Mouse (Mus musculus) midbrain, embryonic 12.5 days (tissue): ENCODE measurements at regions not wholly inside any gene's neighbourhood (a gene's known extent, or its start where the extent isn't known, plus 50 kb on each side); places are given as distances from the start of the nearest gene placed in this dataset.
A peak's percentile ranks its signal among the peaks of the same experiment; 100 is the strongest.

Experiments used
- ATAC-seq: fragments of 200-750 bp; cut with Nextera tagmentation; 2 replicates; pipeline ENCODE4 v1.8.0; 2017; ENCODE audit warnings: low read depth, moderate TSS enrichment, moderate library complexity; ENCODE audit not compliant: low FRiP score
- H3K27ac ChIP-seq: fragments of 300-500 bp; sonication (generic); replicated peaks from 2 replicates; pipeline ENCODE4 v1.5.1; 2016; ENCODE audit warnings: mild to moderate bottlenecking
- H3K27me3 ChIP-seq: fragments of 300-500 bp; sonication (generic); 2 replicates; pipeline ENCODE4 v1.6.1; 2016; ENCODE audit warnings: mild to moderate bottlenecking
- H3K36me3 ChIP-seq: fragments of 300-500 bp; sonication (generic); 2 replicates; pipeline ENCODE4 v1.6.1; 2016
- H3K4me1 ChIP-seq: fragments of 300-500 bp; sonication (generic); 2 replicates; pipeline ENCODE4 v1.6.1; 2016
- H3K4me2 ChIP-seq: fragments of 300-500 bp; sonication (generic); replicated peaks from 2 replicates; pipeline ENCODE4 v1.6.1; 2016; ENCODE audit warnings: mild to moderate bottlenecking, moderate library complexity
- H3K4me3 ChIP-seq: fragments of 300-500 bp; sonication (generic); 2 replicates; pipeline ENCODE4 v1.5.1; 2016; ENCODE audit warnings: mild to moderate bottlenecking
- H3K9ac ChIP-seq: fragments of 300-500 bp; sonication (generic); replicated peaks from 2 replicates; pipeline ENCODE4 v1.6.1; 2016; ENCODE audit warnings: mild to moderate bottlenecking, moderate library complexity
- H3K9me3 ChIP-seq: fragments of 300-500 bp; sonication (generic); 2 replicates; pipeline ENCODE4 v1.6.1; 2016; ENCODE audit warnings: mild to moderate bottlenecking
- WGBS: fragments of 180-500 bp; shearing (Covaris S2); methylation state at CpG from one replicate; pipeline ENCODE4 v1.1.7; 2016; 5-methylcytosine and 5-hydroxymethylcytosine counted together

DNA sequence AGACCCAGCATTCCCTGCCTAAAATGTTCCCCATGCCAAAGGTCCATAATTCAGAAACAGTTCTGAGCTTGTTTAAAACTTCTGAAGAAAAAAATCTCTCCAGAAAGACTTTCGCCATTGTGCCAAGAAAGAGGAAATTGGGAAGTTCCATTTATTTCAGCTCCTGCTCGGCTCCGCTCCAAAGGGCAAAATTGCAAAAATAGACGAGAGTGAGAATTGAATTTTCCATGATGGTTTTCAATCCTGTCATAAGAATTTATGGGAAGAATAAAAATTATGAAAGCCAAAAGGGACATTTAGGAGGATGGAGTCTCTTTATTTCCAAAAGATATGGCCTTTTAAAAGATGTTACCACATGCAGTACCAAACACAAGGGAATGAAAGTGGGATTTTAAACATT is 222.5 kb upstream of the Jmjd1c start:
- no peak for ATAC-seq
- Histone ChIP-seq H3K4me2 (no peak overlapping the region), H3K9ac (no peak overlapping the region), H3K36me3 (no peaks in the 10 kb centered on the region), H3K4me1 (no peaks in the 10 kb centered on the region), H3K9me3 (no peaks in the 10 kb centered on the region), H3K27me3 (no peaks in the 10 kb centered on the region), H3K4me3 (no peak overlapping the region), H3K27ac (no peak overlapping the region)
- 97% methylated on average over 4 of the region's 4 CpGs for WGBS

DNA sequence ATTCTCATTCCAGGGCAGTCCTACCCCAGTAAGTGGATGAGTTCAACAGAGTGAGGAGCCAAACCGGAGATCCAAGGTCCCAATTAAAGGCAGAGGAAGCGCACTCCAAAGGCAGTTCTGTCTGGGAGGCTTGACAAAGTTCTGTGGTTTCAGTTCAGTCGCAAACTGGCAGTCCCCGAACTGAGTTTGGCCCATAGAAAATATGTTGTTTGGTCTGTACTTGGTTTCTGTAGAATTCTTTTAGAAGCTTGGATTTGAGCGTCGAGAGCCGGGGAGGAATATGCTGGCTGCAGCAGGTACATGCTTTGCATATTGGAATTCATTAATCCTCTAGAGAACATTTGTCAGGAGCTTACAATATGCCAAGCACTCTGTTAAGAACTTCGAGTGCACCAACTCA is 216.9 kb upstream of the Jmjd1c start:
- Histone ChIP-seq H3K36me3 (no peaks in the 10 kb centered on the region), H3K4me1 (no peaks in the 10 kb centered on the region), H3K27me3 (no peaks in the 10 kb centered on the region), H3K4me2 (no peak overlapping the region), H3K27ac (no peak overlapping the region), H3K9ac (no peak overlapping the region), H3K9me3 (no peaks in the 10 kb centered on the region), H3K4me3 (no peak overlapping the region)
- ATAC-seq, result no peak
- WGBS, result 82% methylated on average over 8 of the region's 8 CpGs

DNA sequence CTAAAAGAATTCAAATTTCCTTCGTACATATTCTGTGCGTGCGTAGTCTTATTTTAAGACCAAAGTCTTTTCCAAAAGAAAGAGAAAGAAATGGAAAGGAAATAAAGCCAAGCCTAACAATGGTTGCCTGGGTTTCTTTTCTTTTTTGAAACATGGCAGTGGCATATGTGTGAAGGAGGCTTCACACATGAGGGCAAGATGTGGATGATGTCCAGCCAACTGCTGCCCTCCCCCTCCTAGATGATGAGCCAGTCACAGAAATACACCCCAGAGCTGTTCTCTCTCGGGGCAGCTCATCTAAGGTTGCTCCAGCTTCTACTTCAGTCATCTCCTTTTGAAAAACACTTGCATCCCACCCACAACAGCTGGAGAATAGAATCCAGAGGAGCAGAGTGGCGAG is 213.1 kb upstream of the Jmjd1c start:
- Histone ChIP-seq H3K27ac (no peak overlapping the region), H3K4me1 (no peaks in the 10 kb centered on the region), H3K9me3 (no peaks in the 10 kb centered on the region), H3K36me3 (no peaks in the 10 kb centered on the region), H3K4me2 (no peak overlapping the region), H3K27me3 (no peaks in the 10 kb centered on the region), H3K9ac (no peak overlapping the region), H3K4me3 (no peak overlapping the region)
- no peak for ATAC-seq
- WGBS, result 87% methylated on average over 5 of the region's 5 CpGs

DNA sequence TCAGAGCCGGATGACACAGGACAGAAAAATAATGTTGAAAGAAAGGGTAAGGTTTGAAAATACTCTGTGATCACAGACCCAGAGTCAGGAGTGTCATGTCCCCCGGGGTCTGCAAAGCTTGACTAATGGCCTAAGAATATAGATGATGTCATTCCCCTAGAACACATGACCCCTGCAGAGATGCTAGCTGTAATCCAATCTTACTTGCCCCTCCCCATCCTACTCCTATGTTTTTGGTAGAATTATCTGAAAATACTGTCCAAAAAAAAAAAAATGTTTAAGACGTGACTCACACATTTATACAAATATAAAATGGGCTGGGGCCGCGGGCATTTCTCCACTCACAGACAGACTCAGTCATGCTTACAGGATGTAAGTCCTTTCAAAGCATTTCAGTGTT is 210.3 kb upstream of the Jmjd1c start:
- 81% methylated on average over 5 of the region's 5 CpGs for WGBS
- no peaks in the 10 kb centered on the region for H3K9me3 ChIP-seq
- ATAC-seq, result no peak
- H3K27ac ChIP-seq, result no peak overlapping the region
- H3K9ac ChIP-seq, result no peak overlapping the region
- no peak overlapping the region for H3K4me2 ChIP-seq
- no peak overlapping the region for H3K4me3 ChIP-seq
- no peaks in the 10 kb centered on the region for H3K4me1 ChIP-seq
- no peaks in the 10 kb centered on the region for H3K27me3 ChIP-seq
- no peaks in the 10 kb centered on the region for H3K36me3 ChIP-seq

DNA sequence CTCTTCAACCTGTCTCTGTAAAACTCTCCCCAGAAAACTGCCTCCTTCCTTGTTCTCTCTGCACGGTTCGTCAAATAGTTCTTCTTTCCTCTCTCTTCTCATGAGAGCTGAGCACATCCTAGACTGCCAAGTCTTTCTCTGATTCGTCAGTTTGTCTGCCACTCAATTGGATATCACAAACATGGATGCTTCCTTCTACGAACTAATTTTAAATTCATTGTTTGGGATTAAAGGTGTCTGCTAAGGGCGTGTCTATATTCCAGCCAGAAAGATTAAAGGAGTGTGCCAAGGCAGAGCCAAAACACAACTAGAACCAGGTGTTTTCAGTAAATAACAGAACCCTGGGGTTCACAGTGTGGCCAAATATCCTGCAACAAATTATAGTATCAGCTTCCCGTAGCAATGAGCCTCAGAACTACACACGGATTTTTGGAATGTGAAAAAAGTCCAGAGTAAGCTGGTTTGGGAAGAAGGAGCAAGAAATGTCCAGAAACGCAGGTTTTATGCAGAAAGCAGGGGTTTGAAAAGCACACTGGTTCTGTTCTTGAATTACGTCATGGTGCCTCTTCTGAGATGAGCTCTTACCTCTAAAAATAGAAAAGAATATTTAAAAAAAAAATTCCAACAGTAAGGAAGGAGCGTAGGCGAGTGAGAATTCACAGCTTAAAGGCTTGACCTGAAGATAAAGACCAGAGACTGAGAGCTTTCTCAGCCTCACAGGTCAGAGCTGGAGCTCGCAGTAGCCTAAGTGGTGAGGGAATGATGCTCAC is 206.0 kb upstream of the Jmjd1c start:
- Histone ChIP-seq H3K27me3 (no peaks in the 10 kb centered on the region), H3K4me3 (no peak overlapping the region), H3K27ac (no peak overlapping the region), H3K4me2 (no peak overlapping the region), H3K9ac (no peak overlapping the region), H3K9me3 (no peaks in the 10 kb centered on the region), H3K4me1 (no peaks in the 10 kb centered on the region), H3K36me3 (no peaks in the 10 kb centered on the region)
- WGBS, result 87% methylated on average over 12 of the region's 12 CpGs
- no peak for ATAC-seq

DNA sequence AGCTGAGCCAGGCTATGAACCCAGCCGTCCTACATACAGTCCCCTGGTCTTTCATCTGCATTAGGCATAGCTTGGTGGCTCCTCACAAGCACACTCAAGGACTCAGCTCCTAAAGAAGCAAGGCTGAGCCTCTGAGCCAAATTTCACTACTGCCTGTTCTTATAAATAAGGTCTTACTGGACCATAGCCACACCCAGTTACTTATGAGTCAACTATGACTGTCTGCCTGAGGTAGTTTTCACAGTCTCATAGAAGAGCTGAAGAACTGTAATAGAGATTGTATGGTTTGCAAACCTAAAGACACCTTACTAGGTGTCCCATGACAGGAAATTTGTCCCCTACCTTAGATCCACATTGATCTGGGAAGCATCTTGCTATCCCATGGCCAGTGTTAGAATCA is 204.1 kb upstream of the Jmjd1c start:
- no peaks in the 10 kb centered on the region for H3K9me3 ChIP-seq
- 95% methylated on average over 1 of the region's 1 CpGs for WGBS
- no peak overlapping the region for H3K27ac ChIP-seq
- no peak for ATAC-seq
- no peaks in the 10 kb centered on the region for H3K27me3 ChIP-seq
- H3K36me3 ChIP-seq, result no peaks in the 10 kb centered on the region
- H3K9ac ChIP-seq, result no peak overlapping the region
- no peak overlapping the region for H3K4me3 ChIP-seq
- H3K4me1 ChIP-seq, result peaks cover 2% of the 10 kb centered on the region; the same call in 1 of the 2 replicates
- H3K4me2 ChIP-seq, result no peak overlapping the region

DNA sequence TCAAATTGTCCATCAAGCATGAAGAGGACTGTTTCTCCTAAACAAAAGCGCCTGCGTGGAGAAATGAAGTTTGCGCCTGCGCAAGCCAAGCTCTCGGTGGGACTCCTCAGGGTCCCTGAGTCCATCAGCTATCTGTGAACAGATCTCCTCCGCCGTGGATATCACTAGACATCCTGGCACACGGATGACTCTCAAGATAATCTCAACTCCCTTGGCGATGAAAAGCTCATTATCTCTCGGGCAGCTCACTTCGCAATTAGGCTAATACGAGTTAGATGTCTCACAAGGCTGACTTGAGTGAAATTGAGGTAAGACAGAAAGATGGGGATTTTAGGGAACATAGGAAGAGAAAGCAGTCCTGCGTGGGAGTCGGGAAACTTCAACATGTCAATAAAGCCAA is 202.1 kb upstream of the Jmjd1c start:
- Histone ChIP-seq H3K4me1 (peaks cover 12% of the 10 kb centered on the region), H3K36me3 (no peaks in the 10 kb centered on the region), H3K9ac (no peak overlapping the region), H3K27me3 (0 out of 2 replicates have a peak, but pooled peaks cover 3% of the 10 kb centered on the region), H3K4me2 (no peak overlapping the region), H3K9me3 (no peaks in the 10 kb centered on the region), H3K4me3 (no peak overlapping the region), H3K27ac (no peak overlapping the region)
- WGBS, result 84% methylated on average over 14 of the region's 14 CpGs
- ATAC-seq, result no peak

DNA sequence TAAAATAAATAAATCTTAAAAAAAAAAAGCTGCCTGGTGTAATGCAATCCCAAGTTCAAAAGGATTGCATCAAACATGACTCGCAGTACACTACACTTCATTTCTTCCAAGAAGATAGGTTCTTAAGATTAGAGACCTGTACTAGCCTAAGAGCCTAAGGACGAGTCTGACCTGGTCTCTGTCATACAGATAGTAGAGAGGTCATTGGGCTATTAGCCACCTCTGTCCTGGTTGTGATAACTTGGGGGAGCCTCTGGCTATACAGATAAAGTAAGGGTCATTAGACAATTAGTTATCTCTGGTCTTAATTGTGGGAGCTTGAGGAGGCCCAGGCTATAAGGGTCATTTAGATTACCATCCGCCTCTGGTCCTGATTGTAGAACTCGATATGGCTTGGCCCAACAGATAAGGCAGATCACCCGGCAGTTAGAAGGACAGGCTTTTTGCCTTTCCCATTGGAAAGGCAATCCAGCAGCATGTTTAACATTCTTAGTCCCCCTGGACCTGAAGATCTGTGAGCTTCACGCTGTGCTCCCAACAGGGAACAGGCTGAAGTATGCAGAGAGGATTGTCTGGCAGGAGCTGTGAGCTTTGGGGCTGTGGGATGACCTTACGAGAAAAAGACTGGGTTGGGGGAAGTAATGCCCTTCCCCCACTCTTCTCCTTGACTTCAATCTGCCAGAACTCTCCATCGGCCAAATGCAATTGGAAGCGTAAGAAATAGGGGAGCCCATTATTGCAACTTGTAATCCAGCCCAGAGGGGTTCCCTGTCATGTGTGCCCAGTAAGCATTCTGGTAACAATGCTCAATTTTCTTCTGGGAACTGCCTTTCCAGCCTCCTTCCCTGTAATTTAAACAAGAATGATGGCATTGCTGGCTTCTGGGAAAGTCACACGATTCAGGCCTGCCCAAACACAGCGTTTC is 199.0 kb upstream of the Jmjd1c start:
- H3K4me1 ChIP-seq, result peaks cover 20% of the 10 kb centered on the region
- H3K4me2 ChIP-seq, result no peak overlapping the region
- H3K4me3 ChIP-seq, result no peak overlapping the region
- 22% methylated on average over 11 of the region's 11 CpGs for WGBS
- no peak overlapping the region for H3K27ac ChIP-seq
- H3K9ac ChIP-seq, result no peak overlapping the region
- no peak for ATAC-seq
- no peaks in the 10 kb centered on the region for H3K36me3 ChIP-seq
- no peaks in the 10 kb centered on the region for H3K9me3 ChIP-seq
- H3K27me3 ChIP-seq, result 0 out of 2 replicates have a peak, but pooled peaks cover 3% of the 10 kb centered on the region

DNA sequence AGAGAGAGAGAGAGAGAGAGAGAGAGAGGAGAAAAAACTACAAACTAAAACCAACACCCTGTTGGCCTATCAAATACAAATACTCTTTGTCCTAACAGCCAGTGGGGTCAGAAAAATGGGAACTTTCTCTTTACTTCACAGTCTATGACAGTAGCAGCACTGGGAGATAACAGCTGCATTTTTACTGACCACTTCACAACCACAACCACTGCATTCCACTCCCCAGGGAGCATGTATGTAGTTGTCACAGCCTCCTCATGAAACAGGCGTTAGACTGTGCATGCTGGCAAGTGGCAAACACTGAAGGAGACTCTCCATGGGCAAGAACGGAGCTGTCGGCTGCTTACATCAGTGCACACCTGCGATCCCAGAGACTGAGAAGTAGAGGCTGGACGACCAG is 196.2 kb upstream of the Jmjd1c start:
- Histone ChIP-seq H3K9ac (no peak overlapping the region), H3K36me3 (no peaks in the 10 kb centered on the region)
- no peak for ATAC-seq

DNA sequence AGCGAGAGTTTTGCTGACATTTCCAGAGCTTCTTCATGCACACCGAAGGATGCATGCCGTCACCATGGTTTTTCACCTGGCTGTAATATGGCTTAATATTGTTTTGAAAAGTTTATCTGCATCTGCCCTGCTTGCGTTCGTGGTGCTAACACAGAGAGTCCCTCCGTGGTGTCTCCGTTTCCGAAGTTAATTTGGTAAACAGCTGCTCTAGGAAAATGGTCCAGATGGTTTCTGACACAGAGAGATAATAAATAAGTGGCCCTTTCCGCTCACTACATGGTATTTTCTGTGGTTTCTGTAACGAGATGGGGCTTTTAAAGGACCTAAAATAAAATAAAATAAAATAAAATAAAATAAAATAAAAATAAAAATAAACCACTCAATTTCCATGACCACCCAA is 195.1 kb upstream of the Jmjd1c start:
- H3K9ac ChIP-seq, result no peak overlapping the region
- H3K9me3 ChIP-seq, result no peaks in the 10 kb centered on the region
- no peaks in the 10 kb centered on the region for H3K36me3 ChIP-seq
- H3K4me2 ChIP-seq, result no peak overlapping the region
- no peak for ATAC-seq
- peaks cover 22% of the 10 kb centered on the region for H3K4me1 ChIP-seq
- 76% methylated on average over 10 of the region's 10 CpGs for WGBS
- no peak overlapping the region for H3K4me3 ChIP-seq
- H3K27ac ChIP-seq, result no peak overlapping the region
- 0 out of 2 replicates have a peak, but pooled peaks cover 5% of the 10 kb centered on the region for H3K27me3 ChIP-seq

More for the DNA sequence above, 196.2 kb upstream of the Jmjd1c start:
- Histone ChIP-seq H3K4me1 (peaks cover 22% of the 10 kb centered on the region), H3K4me2 (no peak overlapping the region), H3K27me3 (0 out of 2 replicates have a peak, but pooled peaks cover 5% of the 10 kb centered on the region), H3K4me3 (no peak overlapping the region), H3K27ac (no peak overlapping the region), H3K9me3 (no peaks in the 10 kb centered on the region)
- 89% methylated on average over 5 of the region's 5 CpGs for WGBS

DNA sequence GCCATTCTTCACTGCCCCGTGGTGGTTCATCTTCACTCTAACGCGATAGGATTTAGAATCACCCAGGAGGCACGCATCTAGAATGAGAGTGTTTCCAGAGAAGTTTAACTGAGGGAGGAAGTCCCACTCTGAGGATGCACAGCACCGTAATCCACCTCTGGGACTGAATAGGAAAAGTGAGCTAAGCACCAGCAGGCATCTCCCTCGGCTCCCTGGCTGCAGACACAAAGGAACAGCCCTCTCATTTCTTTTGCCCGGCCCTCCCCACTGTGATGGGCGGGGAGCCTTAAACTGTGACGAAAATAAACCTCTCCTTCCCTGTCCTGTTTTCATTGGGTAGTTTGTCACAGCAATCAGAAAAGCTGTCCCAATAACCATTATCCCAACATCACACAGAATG is 194.1 kb upstream of the Jmjd1c start:
- H3K4me1 ChIP-seq, result peaks cover 20% of the 10 kb centered on the region
- H3K9me3 ChIP-seq, result no peaks in the 10 kb centered on the region
- peak overlapping the region; percentile 20 for H3K4me3 ChIP-seq
- no peaks in the 10 kb centered on the region for H3K36me3 ChIP-seq
- H3K9ac ChIP-seq, result peak overlapping the region; percentile 28; the same call in 1 of the 2 replicates
- H3K27me3 ChIP-seq, result 0 out of 2 replicates have a peak, but pooled peaks cover 5% of the 10 kb centered on the region
- no peak overlapping the region for H3K27ac ChIP-seq
- 0% methylated on average over 9 of the region's 9 CpGs for WGBS
- ATAC-seq, result peak; percentile 42
- peak overlapping the region; percentile 49 for H3K4me2 ChIP-seq
